ENCODE assay signal across 29 mouse cellular contexts in the genomic region with DNA sequence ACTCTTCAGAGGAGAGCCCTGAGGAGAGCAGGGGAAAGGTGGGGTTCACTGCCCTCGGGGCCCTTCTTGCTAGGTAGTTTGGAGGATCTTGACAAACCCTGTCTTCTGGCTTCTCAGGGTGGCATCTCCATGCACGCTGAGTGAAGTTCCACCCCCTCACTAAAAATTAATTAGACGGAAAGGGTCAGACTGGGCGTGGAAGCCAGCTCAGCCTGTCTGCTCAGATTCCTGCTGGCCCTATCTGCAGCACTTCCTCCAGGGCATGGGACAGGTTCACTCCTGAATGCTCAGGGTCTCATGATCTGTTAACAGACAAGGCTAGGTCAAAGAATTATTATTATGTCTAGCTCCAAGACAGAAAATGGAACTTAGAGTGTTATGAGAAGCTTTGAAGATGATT. TPM values are rescaled to one million over a fixed set of nuclear protein-coding genes. Genes with fewer than 3 reads are reported as not detected.
DNase-seq lines count a peak whose midpoint lies in the region; ATAC-seq and TF ChIP-seq lines count a peak whose summit lies in the region.
"Had no signal": no experiment of that assay in that cellular context is flagged by ENCODE, and none has a peak within 500 bp of the region (broad histone marks: within the 10 kb centered on the region; RNA-seq: fewer than 3 reads in every experiment).

No protein-coding gene starts in this region.

- H3K4me3 ChIP-seq in kidney, adult 2 months (ENCODE audit: insufficient read depth, low read depth, low read length), result no peak overlapping the region
- no peak overlapping the region for H3K4me3 ChIP-seq in ES-Bruce4 (ENCODE audit: low read depth, low read length)
- H3K4me3 ChIP-seq in intestine, embryonic 15.5 days (replicated peaks), result no peak overlapping the region
- H3K4me3 ChIP-seq in small intestine, adult 2 months (ENCODE audit: low read depth, low read length), result no peak overlapping the region
- no peak overlapping the region for H3K4me3 ChIP-seq in hindbrain, embryonic 10.5 days
- H3K4me3 ChIP-seq: embryonic facial prominence, embryonic 13.5 days; forebrain, embryonic 13.5 days; limb, embryonic 13.5 days; liver, embryonic 12.5 days; midbrain, embryonic 10.5 days; myocyte; neural tube, embryonic 13.5 days; stomach, embryonic 15.5 days had no signal

- H3K27ac ChIP-seq in kidney, adult 2 months (ENCODE audit: insufficient read depth, low read depth, low read length), result no peak overlapping the region
- no peak overlapping the region for H3K27ac ChIP-seq in ES-Bruce4 (ENCODE audit: insufficient read depth, low read length)
- no peak overlapping the region for H3K27ac ChIP-seq in intestine, embryonic 15.5 days
- no peak overlapping the region for H3K27ac ChIP-seq in small intestine, adult 2 months (ENCODE audit: insufficient read depth, low read depth, low read length)
- no peak overlapping the region for H3K27ac ChIP-seq in hindbrain, embryonic 10.5 days
- H3K27ac ChIP-seq: embryonic facial prominence, embryonic 13.5 days; forebrain, embryonic 13.5 days; hindbrain, postnatal 0 days; kidney, postnatal 0 days; limb, embryonic 13.5 days; liver, embryonic 12.5 days; midbrain, embryonic 10.5 days; neural tube, embryonic 13.5 days; stomach, embryonic 15.5 days had no signal

- 0 out of 2 replicates have a peak, but pooled peaks cover 2% of the 10 kb centered on the region for H3K4me1 ChIP-seq in kidney, adult 2 months (ENCODE audit: control insufficient read depth, insufficient read depth, low read length)
- H3K4me1 ChIP-seq in ES-Bruce4 (ENCODE audit: control insufficient read depth, insufficient read depth, low read length), result peaks cover 1% of the 10 kb centered on the region
- H3K4me1 ChIP-seq in intestine, embryonic 15.5 days (replicated peaks), result no peaks in the 10 kb centered on the region
- H3K4me1 ChIP-seq in small intestine, adult 2 months (ENCODE audit: control insufficient read depth, insufficient read depth, insufficient read length, low read length), result peaks cover 10% of the 10 kb centered on the region; the same call in 1 of the 2 replicates
- H3K4me1 ChIP-seq in hindbrain, embryonic 10.5 days (replicated peaks), result no peaks in the 10 kb centered on the region
- H3K4me1 ChIP-seq: embryonic facial prominence, embryonic 13.5 days; forebrain, embryonic 13.5 days; limb, embryonic 13.5 days; liver, embryonic 12.5 days; midbrain, embryonic 10.5 days; neural tube, embryonic 13.5 days; stomach, embryonic 15.5 days had no signal

- TF ChIP-seq POLR2A in kidney, adult 2 months (IDR thresholded peaks at IDR 0.05; ENCODE audit: low read depth, low read length), result no peak
- TF ChIP-seq POLR2A in ES-Bruce4 (IDR thresholded peaks at IDR 0.05; ENCODE audit: insufficient read depth, low read length), result no peak
- peak; percentile 23; the same call in 1 of the 2 replicates for TF ChIP-seq POLR2A in small intestine, adult 2 months (IDR thresholded peaks at IDR 0.05; ENCODE audit: low read depth, low read length)

- peak overlapping the region; percentile 24; the same call in 1 of the 2 replicates for H3K4me2 ChIP-seq in intestine, embryonic 15.5 days (replicated peaks)
- H3K4me2 ChIP-seq: embryonic facial prominence, embryonic 13.5 days; forebrain, embryonic 13.5 days; limb, embryonic 13.5 days; liver, embryonic 12.5 days; neural tube, embryonic 13.5 days; stomach, embryonic 15.5 days had no signal

- no peaks in the 10 kb centered on the region for H3K27me3 ChIP-seq in kidney, adult 2 months (replicated peaks; ENCODE audit: control insufficient read depth, insufficient read depth, low read length)
- H3K27me3 ChIP-seq in ES-Bruce4 (ENCODE audit: control insufficient read depth, insufficient read depth, low read length, poor library complexity, severe bottlenecking), result no peaks in the 10 kb centered on the region
- no peaks in the 10 kb centered on the region for H3K27me3 ChIP-seq in intestine, embryonic 15.5 days (replicated peaks)
- no peaks in the 10 kb centered on the region for H3K27me3 ChIP-seq in small intestine, adult 2 months (ENCODE audit: control insufficient read depth, insufficient read depth, low read length)
- no peaks in the 10 kb centered on the region for H3K27me3 ChIP-seq in hindbrain, embryonic 10.5 days (ENCODE audit: insufficient read depth, poor library complexity, severe bottlenecking)
- H3K27me3 ChIP-seq: CH12.LX; embryonic facial prominence, embryonic 13.5 days; forebrain, embryonic 13.5 days; limb, embryonic 13.5 days; liver, embryonic 12.5 days; neural tube, embryonic 13.5 days; stomach, embryonic 15.5 days had no signal

- no peak overlapping the region for H3K9ac ChIP-seq in ES-Bruce4 (ENCODE audit: low read depth, poor library complexity, severe bottlenecking)
- H3K9ac ChIP-seq in intestine, embryonic 15.5 days, result no peak overlapping the region
- H3K9ac ChIP-seq: embryonic facial prominence, embryonic 13.5 days; forebrain, embryonic 13.5 days; limb, embryonic 13.5 days; liver, embryonic 12.5 days; neural tube, embryonic 13.5 days; stomach, embryonic 15.5 days had no signal

- TF ChIP-seq CTCF in kidney, adult 2 months (conservative IDR thresholded peaks at IDR 0.05; ENCODE audit: insufficient read depth, insufficient read length, low read depth, low read length), result no peak
- no peak for TF ChIP-seq CTCF in ES-Bruce4 (IDR thresholded peaks at IDR 0.05; ENCODE audit: low read depth, low read length)
- no peak for TF ChIP-seq CTCF in small intestine, adult 2 months (IDR thresholded peaks at IDR 0.05; ENCODE audit: extremely low read depth, insufficient read length, insufficient replicate concordance, low read depth, low read length)

- 27% methylated on average over 4 of the region's 4 CpGs for WGBS in kidney, adult 2 months
- 62% methylated on average over 4 of the region's 4 CpGs for WGBS in intestine, embryonic 15.5 days
- WGBS in small intestine, adult 2 months, result 16% methylated on average over 4 of the region's 4 CpGs
- WGBS in hindbrain, embryonic 10.5 days, result 80% methylated on average over 4 of the region's 4 CpGs

- 0 out of 2 replicates have a peak, but pooled peaks have one; percentile 27 for TF ChIP-seq EP300 in ES-Bruce4 (IDR thresholded peaks at IDR 0.05; ENCODE audit: insufficient read depth, low read depth, low read length)

- H3K36me3 ChIP-seq in kidney, adult 2 months (ENCODE audit: control insufficient read depth, insufficient read depth, low read length), result no peaks in the 10 kb centered on the region
- H3K36me3 ChIP-seq in ES-Bruce4 (ENCODE audit: control insufficient read depth, insufficient read depth, low read length, poor library complexity, severe bottlenecking), result no peaks in the 10 kb centered on the region
- H3K36me3 ChIP-seq in intestine, embryonic 15.5 days, result no peaks in the 10 kb centered on the region
- peaks cover 6% of the 10 kb centered on the region for H3K36me3 ChIP-seq in small intestine, adult 2 months (ENCODE audit: control insufficient read depth, insufficient read depth, low read length)
- no peaks in the 10 kb centered on the region for H3K36me3 ChIP-seq in hindbrain, embryonic 10.5 days
- H3K36me3 ChIP-seq: embryonic facial prominence, embryonic 13.5 days; limb, embryonic 13.5 days; liver, embryonic 12.5 days; midbrain, embryonic 10.5 days; neural tube, embryonic 13.5 days; stomach, embryonic 15.5 days had no signal

- peak; percentile 63 for DNase-seq in kidney, adult 2 months
- DNase-seq in kidney, postnatal 25 days, result no peak
- no peak for DNase-seq in layer of hippocampus, postnatal 14 days (ENCODE audit: low spot score in 2 of 2)
- no peak for DNase-seq in hindbrain, embryonic 10.5 days (ENCODE audit: low spot score)
- DNase-seq: adrenal gland, adult 8-10 months; B cell, adult 2 months; cerebellum, adult 11-12 months; cerebellum, postnatal 10 days; lung, adult 18-20 months; lung, postnatal 10 days; right cerebral cortex, postnatal 4 days had no signal

- H3K9me3 ChIP-seq in ES-Bruce4 (replicated peaks; ENCODE audit: control insufficient read depth, insufficient read depth, low read length, poor library complexity, severe bottlenecking), result peaks cover 12% of the 10 kb centered on the region
- no peaks in the 10 kb centered on the region for H3K9me3 ChIP-seq in intestine, embryonic 15.5 days
- H3K9me3 ChIP-seq in hindbrain, embryonic 10.5 days, result peaks cover 4% of the 10 kb centered on the region; the same call in 1 of the 2 replicates
- H3K9me3 ChIP-seq: forebrain, embryonic 13.5 days; liver, embryonic 12.5 days; stomach, embryonic 15.5 days had no signal

- peak; percentile 61 for ATAC-seq in intestine, embryonic 15.5 days
- ATAC-seq: activated CD4-positive, CD25-positive, alpha-beta regulatory T cell, adult 4 months; forebrain, embryonic 13.5 days; hindbrain, postnatal 0 days; liver, embryonic 12.5 days; midbrain, embryonic 16.5 days had no signal

RNA-seq across cellular contexts. Expression of a gene that starts 17.0 kb away (rescaled TPM):
- 133 and 146 TPM in 2 replicates for polyA plus RNA-seq in kidney, adult 2 months (2012; rRNA removed)
- polyA plus RNA-seq in ES-Bruce4 (2011; ENCODE audit: insufficient read depth, insufficient read length, low read depth, missing spikeins), result 109 and 112 TPM in 2 replicates
- polyA plus RNA-seq in intestine, embryonic 15.5 days (2015; fragmentation: Nextera tagmentation; extraction: Ambion mirVana), result 124 TPM in 2 replicates
- 29.0 and 52.3 TPM in 2 replicates for polyA plus RNA-seq in small intestine, adult 2 months (2012; rRNA removed)
- 10 to 100 TPM; 39.7 to 42.4 TPM for total RNA-seq in layer of hippocampus, postnatal 14 days (2021)
- 148 and 157 TPM in 2 replicates for polyA plus RNA-seq in hindbrain, embryonic 10.5 days (2016; fragmentation: Nextera tagmentation; extraction: Ambion mirVana)

RNA-seq across cellular contexts. Expression of a gene that starts 17.4 kb away (rescaled TPM):
- polyA plus RNA-seq in kidney, adult 2 months (2012; rRNA removed), result 1,575 and 2,285 TPM in 2 replicates
- 56.4 and 66.9 TPM in 2 replicates for polyA plus RNA-seq in ES-Bruce4 (2011; ENCODE audit: insufficient read depth, insufficient read length, low read depth, missing spikeins)
- polyA plus RNA-seq in intestine, embryonic 15.5 days (2015; fragmentation: Nextera tagmentation; extraction: Ambion mirVana), result 184 and 205 TPM in 2 replicates
- 94.6 and 180 TPM in 2 replicates for polyA plus RNA-seq in small intestine, adult 2 months (2012; rRNA removed)
- 100 to 1,000 TPM; 377 to 396 TPM for total RNA-seq in layer of hippocampus, postnatal 14 days (2021)
- 155 and 196 TPM in 2 replicates for polyA plus RNA-seq in hindbrain, embryonic 10.5 days (2016; fragmentation: Nextera tagmentation; extraction: Ambion mirVana)

RNA-seq across cellular contexts. Expression of a gene that starts 29.1 kb away (rescaled TPM):
- 134 and 155 TPM in 2 replicates for polyA plus RNA-seq in kidney, adult 2 months (2012; rRNA removed)
- polyA plus RNA-seq in ES-Bruce4 (2011; ENCODE audit: insufficient read depth, insufficient read length, low read depth, missing spikeins), result 13.6 and 16.7 TPM in 2 replicates
- 32.2 and 37.6 TPM in 2 replicates for polyA plus RNA-seq in intestine, embryonic 15.5 days (2015; fragmentation: Nextera tagmentation; extraction: Ambion mirVana)
- 168 and 346 TPM in 2 replicates for polyA plus RNA-seq in small intestine, adult 2 months (2012; rRNA removed)
- total RNA-seq in layer of hippocampus, postnatal 14 days (2021), result 10 to 100 TPM; 52.6 to 59.2 TPM
- polyA plus RNA-seq in hindbrain, embryonic 10.5 days (2016; fragmentation: Nextera tagmentation; extraction: Ambion mirVana), result 8.4 and 12.0 TPM in 2 replicates

RNA-seq across cellular contexts. Expression of a gene that starts 32.7 kb away (rescaled TPM):
- polyA plus RNA-seq in kidney, adult 2 months (2012; rRNA removed), result 0.44 and 0.99 TPM in 2 replicates
- polyA plus RNA-seq in ES-Bruce4 (2011; ENCODE audit: insufficient read depth, insufficient read length, low read depth, missing spikeins), result 1.4 and 1.8 TPM in 2 replicates
- 1.1 and 1.6 TPM in 2 replicates for polyA plus RNA-seq in intestine, embryonic 15.5 days (2015; fragmentation: Nextera tagmentation; extraction: Ambion mirVana)
- polyA plus RNA-seq in small intestine, adult 2 months (2012; rRNA removed), result not detected in 2 replicates
- total RNA-seq in layer of hippocampus, postnatal 14 days (2021), result 10 to 100 TPM; 13.3 to 14.4 TPM
- polyA plus RNA-seq in hindbrain, embryonic 10.5 days (2016; fragmentation: Nextera tagmentation; extraction: Ambion mirVana), result 0.46 TPM in 1 of 2 replicates, not detected in the other
- total RNA-seq: adrenal gland, adult 8-10 months; CH12.LX; gastrocnemius, adult 18-20 months; hindbrain, postnatal 0 days had no signal
- polyA plus RNA-seq: activated CD4-positive, CD25-positive, alpha-beta regulatory T cell, adult 4 months; forebrain, embryonic 13.5 days; hindbrain, embryonic 11.5 days had no signal

RNA-seq across cellular contexts. Expression of a gene that starts 34.5 kb away (rescaled TPM):
- 2.1 and 2.2 TPM in 2 replicates for polyA plus RNA-seq in kidney, adult 2 months (2012; rRNA removed)
- 1.1 and 1.9 TPM in 2 replicates for polyA plus RNA-seq in ES-Bruce4 (2011; ENCODE audit: insufficient read depth, insufficient read length, low read depth, missing spikeins)
- polyA plus RNA-seq in intestine, embryonic 15.5 days (2015; fragmentation: Nextera tagmentation; extraction: Ambion mirVana), result 1.4 and 1.5 TPM in 2 replicates
- 17.9 and 34.6 TPM in 2 replicates for polyA plus RNA-seq in small intestine, adult 2 months (2012; rRNA removed)
- 1 to 10 TPM; 4.1 to 5.8 TPM for total RNA-seq in layer of hippocampus, postnatal 14 days (2021)
- polyA plus RNA-seq in hindbrain, embryonic 10.5 days (2016; fragmentation: Nextera tagmentation; extraction: Ambion mirVana), result 0.37 and 1.2 TPM in 2 replicates
